Mouse (Mus musculus): ENCODE measurements around the gene Aff1. TPM values are rescaled to one million over a fixed set of nuclear protein-coding genes. Genes with fewer than 3 reads are reported as not detected.

Gene Aff1
- polyA plus RNA-seq, 1 experiment: 16.8 TPM

DNA sequence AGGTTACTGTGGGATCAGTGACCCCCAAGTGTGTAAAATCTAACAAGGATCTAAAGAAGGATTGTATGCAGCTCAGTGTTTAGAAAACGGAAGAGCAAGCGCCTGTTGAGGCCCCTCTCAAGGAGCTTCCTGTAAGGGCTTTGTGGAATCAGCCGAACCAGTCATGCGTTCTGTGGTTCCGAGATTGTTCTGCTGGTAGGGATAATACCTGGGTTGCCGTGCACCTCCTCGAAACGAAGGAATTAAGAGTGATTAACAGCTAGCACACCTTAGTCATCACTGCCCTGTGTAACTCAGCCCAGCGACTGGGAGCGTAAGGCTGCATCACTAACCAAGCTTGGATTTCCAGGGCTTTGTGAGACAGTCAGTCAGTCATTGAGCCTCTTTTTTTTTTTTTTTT lies 87.7 kb downstream of the Aff1 start:
- WGBS: 43% methylated on average over 10 of the region's 10 CpGs
- no peak for TF ChIP-seq POLR2A (IDR thresholded peaks at IDR 0.05; ENCODE audit: low read depth, low read length)
- TF ChIP-seq CTCF (conservative IDR thresholded peaks at IDR 0.05; ENCODE audit: insufficient read depth, insufficient read length, low read depth, low read length): no peak
- Histone ChIP-seq H3K27me3 (replicated peaks; ENCODE audit: control insufficient read depth, insufficient read depth, low read length) (no peaks in the 10 kb centered on the region), H3K4me1 (ENCODE audit: control insufficient read depth, insufficient read depth, low read length) (peaks cover 73% of the 10 kb centered on the region), H3K36me3 (ENCODE audit: control insufficient read depth, insufficient read depth, low read length) (no peaks in the 10 kb centered on the region), H3K4me3 (ENCODE audit: insufficient read depth, low read depth, low read length) (no peak overlapping the region), H3K27ac (ENCODE audit: insufficient read depth, low read depth, low read length) (peak overlapping the region; percentile 37)
- DNase-seq: no peak

DNA sequence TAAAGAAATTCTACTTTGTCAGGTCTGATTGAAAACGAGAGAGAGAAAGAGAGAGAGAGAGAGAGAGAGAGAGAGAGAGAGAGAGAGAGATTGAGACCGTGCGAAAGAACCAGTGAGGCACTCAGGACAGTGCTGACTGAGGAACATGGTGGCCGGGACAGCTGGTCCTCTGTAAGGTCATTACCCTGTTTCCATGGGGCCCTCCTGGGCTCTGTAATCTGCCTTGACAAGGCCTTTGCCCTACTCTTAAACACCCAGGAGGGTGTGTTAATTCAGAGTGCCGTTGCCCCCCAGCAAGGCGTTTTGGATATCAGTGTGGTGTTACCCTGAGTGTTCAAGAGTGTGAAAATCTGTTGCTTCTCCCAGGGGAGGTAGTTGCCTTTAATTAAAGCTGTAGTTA lies 88.1 kb downstream of the Aff1 start:
- no peak for DNase-seq

DNA sequence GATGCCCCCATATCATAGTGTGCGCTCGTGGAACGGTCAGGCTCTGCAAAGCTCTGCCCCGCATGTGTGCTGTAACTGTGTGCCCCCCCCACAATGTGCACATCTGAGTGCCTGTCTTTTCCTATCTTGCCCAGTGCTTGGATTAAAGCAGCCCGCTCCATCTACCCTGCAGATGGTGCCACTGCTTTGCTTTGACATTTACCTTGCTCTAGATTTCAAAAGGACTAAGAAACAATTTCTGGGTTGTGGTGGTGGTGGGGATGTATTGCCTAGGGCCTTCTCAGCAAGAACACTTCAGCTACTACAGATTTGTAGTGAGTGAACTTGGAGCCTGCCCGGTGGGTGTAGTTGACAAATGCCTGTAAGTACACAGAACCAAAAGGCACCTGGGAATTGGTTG lies 88.7 kb downstream of the Aff1 start:
- H3K4me1 ChIP-seq (ENCODE audit: control insufficient read depth, insufficient read depth, low read length): peaks cover 63% of the 10 kb centered on the region
- H3K27me3 ChIP-seq (replicated peaks; ENCODE audit: control insufficient read depth, insufficient read depth, low read length): no peaks in the 10 kb centered on the region
- DNase-seq: peak; percentile 54
- H3K4me3 ChIP-seq (ENCODE audit: insufficient read depth, low read depth, low read length): no peak overlapping the region
- TF ChIP-seq POLR2A (IDR thresholded peaks at IDR 0.05; ENCODE audit: low read depth, low read length): no peak
- TF ChIP-seq CTCF (conservative IDR thresholded peaks at IDR 0.05; ENCODE audit: insufficient read depth, insufficient read length, low read depth, low read length): no peak
- no peaks in the 10 kb centered on the region for H3K36me3 ChIP-seq (ENCODE audit: control insufficient read depth, insufficient read depth, low read length)
- 77% methylated on average over 6 of the region's 6 CpGs for WGBS
- no peak overlapping the region for H3K27ac ChIP-seq (ENCODE audit: insufficient read depth, low read depth, low read length)

More for the DNA sequence above, 88.1 kb downstream of the Aff1 start:
- Histone ChIP-seq H3K4me3 (ENCODE audit: insufficient read depth, low read depth, low read length) (no peak overlapping the region), H3K4me1 (ENCODE audit: control insufficient read depth, insufficient read depth, low read length) (peaks cover 68% of the 10 kb centered on the region), H3K27me3 (replicated peaks; ENCODE audit: control insufficient read depth, insufficient read depth, low read length) (no peaks in the 10 kb centered on the region), H3K36me3 (ENCODE audit: control insufficient read depth, insufficient read depth, low read length) (no peaks in the 10 kb centered on the region), H3K27ac (ENCODE audit: insufficient read depth, low read depth, low read length) (no peak overlapping the region; the same call in 1 of the 2 replicates)
- 48% methylated on average over 6 of the region's 6 CpGs for WGBS
- TF ChIP-seq CTCF (conservative IDR thresholded peaks at IDR 0.05; ENCODE audit: insufficient read depth, insufficient read length, low read depth, low read length) (no peak), POLR2A (IDR thresholded peaks at IDR 0.05; ENCODE audit: low read depth, low read length) (no peak)

DNA sequence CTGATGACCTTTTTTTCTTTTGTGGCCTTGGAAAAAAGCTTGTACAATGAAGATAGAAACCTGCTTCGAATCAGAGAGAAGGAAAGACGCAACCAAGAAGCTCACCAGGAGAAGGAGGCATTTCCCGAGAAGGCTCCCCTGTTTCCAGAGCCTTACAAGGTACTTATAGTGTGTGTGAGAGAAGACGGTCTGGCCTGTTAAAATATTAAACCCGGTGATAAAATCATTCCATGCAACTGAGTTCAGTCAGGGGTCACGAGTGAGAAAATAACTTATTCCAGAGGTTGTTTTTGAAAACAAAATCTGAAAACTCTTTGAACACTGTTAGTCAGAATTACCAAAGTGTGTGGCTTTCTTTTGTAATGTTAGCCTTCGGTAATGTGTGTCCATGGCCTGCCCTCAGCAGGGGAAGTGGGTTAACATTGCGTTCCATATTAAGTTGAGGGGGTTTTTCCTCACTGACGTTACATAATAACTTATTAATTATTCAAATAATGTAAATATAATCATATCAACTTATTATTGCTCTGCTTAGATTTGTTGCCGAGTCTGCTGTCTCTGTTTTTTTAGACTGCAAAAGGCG lies 91.0 kb downstream of the Aff1 start:
- WGBS: 29% methylated on average over 11 of the region's 11 CpGs
- peaks cover 2% of the 10 kb centered on the region; the same call in 1 of the 2 replicates for H3K36me3 ChIP-seq (ENCODE audit: control insufficient read depth, insufficient read depth, low read length)
- TF ChIP-seq CTCF (conservative IDR thresholded peaks at IDR 0.05; ENCODE audit: insufficient read depth, insufficient read length, low read depth, low read length): no peak
- TF ChIP-seq POLR2A (IDR thresholded peaks at IDR 0.05; ENCODE audit: low read depth, low read length): no peak
- H3K4me1 ChIP-seq (ENCODE audit: control insufficient read depth, insufficient read depth, low read length): peaks cover 47% of the 10 kb centered on the region
- H3K27ac ChIP-seq (ENCODE audit: insufficient read depth, low read depth, low read length): peak overlapping the region; percentile 81
- peak; percentile 67 for DNase-seq
- no peaks in the 10 kb centered on the region for H3K27me3 ChIP-seq (replicated peaks; ENCODE audit: control insufficient read depth, insufficient read depth, low read length)
- no peak overlapping the region for H3K4me3 ChIP-seq (ENCODE audit: insufficient read depth, low read depth, low read length)

DNA sequence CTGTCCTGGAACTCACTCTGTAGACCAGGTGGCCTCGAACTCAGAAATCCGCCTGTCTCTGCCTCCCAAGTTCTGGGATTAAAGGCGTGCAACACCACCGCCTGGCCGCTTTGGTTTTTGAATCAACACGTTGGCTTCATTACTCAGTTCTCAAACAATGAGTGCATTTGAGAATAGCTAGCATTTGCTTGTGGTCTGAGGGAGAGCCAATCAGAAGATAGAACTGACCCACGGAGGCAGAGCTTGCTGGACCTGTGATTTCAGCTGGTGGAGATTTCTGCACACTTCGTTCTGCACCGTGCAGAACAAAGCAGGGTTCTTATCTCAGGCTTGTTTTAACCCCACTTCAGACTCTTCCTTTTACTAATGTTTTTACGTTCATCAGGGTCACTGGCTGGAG lies 93.9 kb downstream of the Aff1 start:
- H3K36me3 ChIP-seq (ENCODE audit: control insufficient read depth, insufficient read depth, low read length): peaks cover 2% of the 10 kb centered on the region; the same call in 1 of the 2 replicates
- no peak overlapping the region; the same call in 1 of the 2 replicates for H3K27ac ChIP-seq (ENCODE audit: insufficient read depth, low read depth, low read length)
- no peaks in the 10 kb centered on the region for H3K27me3 ChIP-seq (replicated peaks; ENCODE audit: control insufficient read depth, insufficient read depth, low read length)
- H3K4me3 ChIP-seq (ENCODE audit: insufficient read depth, low read depth, low read length): no peak overlapping the region
- no peak for TF ChIP-seq CTCF (conservative IDR thresholded peaks at IDR 0.05; ENCODE audit: insufficient read depth, insufficient read length, low read depth, low read length)
- 84% methylated on average over 10 of the region's 10 CpGs for WGBS
- DNase-seq: no peak
- H3K4me1 ChIP-seq (ENCODE audit: control insufficient read depth, insufficient read depth, low read length): peaks cover 34% of the 10 kb centered on the region

DNA sequence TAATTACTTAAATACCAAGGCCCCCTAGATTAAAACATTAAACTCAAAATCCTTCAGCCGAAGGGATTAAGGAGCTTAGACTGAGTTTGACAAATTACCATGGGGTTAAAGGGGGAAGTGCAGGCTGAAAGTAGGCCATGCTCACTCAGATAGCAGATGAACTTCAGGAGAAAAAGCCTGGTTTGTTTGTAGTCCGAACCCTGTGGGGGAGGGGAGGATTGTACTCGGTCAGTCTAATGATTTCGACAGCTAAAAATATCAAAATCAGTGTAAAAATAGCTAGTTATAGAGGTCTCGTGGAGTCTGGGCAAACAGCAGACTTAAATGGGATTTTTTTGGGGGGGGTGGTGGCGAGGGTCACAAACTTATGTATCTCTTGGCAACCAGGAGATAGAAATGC lies 96.3 kb downstream of the Aff1 start:
- Histone ChIP-seq H3K36me3 (ENCODE audit: control insufficient read depth, insufficient read depth, low read length) (peaks cover 2% of the 10 kb centered on the region; the same call in 1 of the 2 replicates), H3K4me1 (ENCODE audit: control insufficient read depth, insufficient read depth, low read length) (peaks cover 22% of the 10 kb centered on the region), H3K27me3 (replicated peaks; ENCODE audit: control insufficient read depth, insufficient read depth, low read length) (no peaks in the 10 kb centered on the region), H3K4me3 (ENCODE audit: insufficient read depth, low read depth, low read length) (no peak overlapping the region), H3K27ac (ENCODE audit: insufficient read depth, low read depth, low read length) (peak overlapping the region; percentile 73; the same call in 1 of the 2 replicates)
- 28% methylated on average over 6 of the region's 6 CpGs for WGBS
- DNase-seq: peak; percentile 80
- TF ChIP-seq CTCF (conservative IDR thresholded peaks at IDR 0.05; ENCODE audit: insufficient read depth, insufficient read length, low read depth, low read length) (no peak), POLR2A (IDR thresholded peaks at IDR 0.05; ENCODE audit: low read depth, low read length) (no peak)

DNA sequence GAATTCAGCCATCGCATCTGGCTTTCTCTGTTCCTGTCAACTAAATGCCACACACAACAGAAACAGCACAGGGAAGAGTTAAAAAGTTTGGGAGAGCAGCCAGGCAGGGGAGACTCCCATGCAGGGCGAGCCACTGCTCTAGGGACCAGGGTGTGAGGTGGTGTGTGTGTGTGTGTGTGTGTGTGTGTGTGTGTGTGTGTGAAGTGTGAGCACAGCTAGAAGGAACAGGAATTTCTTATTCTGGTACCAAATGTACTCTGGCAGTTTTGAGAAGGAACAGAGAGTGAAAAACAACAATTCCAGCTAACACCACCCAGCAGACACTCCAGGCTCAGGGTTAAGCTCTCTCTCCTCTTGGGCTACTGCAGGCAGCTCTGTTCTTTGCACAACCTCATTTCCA lies 96.8 kb downstream of the Aff1 start:
- DNase-seq: peak; percentile 68
- H3K36me3 ChIP-seq (ENCODE audit: control insufficient read depth, insufficient read depth, low read length): peaks cover 2% of the 10 kb centered on the region; the same call in 1 of the 2 replicates
- H3K27me3 ChIP-seq (replicated peaks; ENCODE audit: control insufficient read depth, insufficient read depth, low read length): no peaks in the 10 kb centered on the region

More for the DNA sequence above, 96.8 kb downstream of the Aff1 start:
- H3K4me1 ChIP-seq (ENCODE audit: control insufficient read depth, insufficient read depth, low read length): peaks cover 20% of the 10 kb centered on the region
- H3K4me3 ChIP-seq (ENCODE audit: insufficient read depth, low read depth, low read length): no peak overlapping the region
- peak overlapping the region; percentile 73; the same call in 1 of the 2 replicates for H3K27ac ChIP-seq (ENCODE audit: insufficient read depth, low read depth, low read length)
- no peak for TF ChIP-seq CTCF (conservative IDR thresholded peaks at IDR 0.05; ENCODE audit: insufficient read depth, insufficient read length, low read depth, low read length)
- no peak for TF ChIP-seq POLR2A (IDR thresholded peaks at IDR 0.05; ENCODE audit: low read depth, low read length)
- 19% methylated on average over 2 of the region's 2 CpGs for WGBS

Measured in kidney, adult 2 months (tissue).